Mouse (Mus musculus): ENCODE results near the gene Six3.

Six3 gene

DNA sequence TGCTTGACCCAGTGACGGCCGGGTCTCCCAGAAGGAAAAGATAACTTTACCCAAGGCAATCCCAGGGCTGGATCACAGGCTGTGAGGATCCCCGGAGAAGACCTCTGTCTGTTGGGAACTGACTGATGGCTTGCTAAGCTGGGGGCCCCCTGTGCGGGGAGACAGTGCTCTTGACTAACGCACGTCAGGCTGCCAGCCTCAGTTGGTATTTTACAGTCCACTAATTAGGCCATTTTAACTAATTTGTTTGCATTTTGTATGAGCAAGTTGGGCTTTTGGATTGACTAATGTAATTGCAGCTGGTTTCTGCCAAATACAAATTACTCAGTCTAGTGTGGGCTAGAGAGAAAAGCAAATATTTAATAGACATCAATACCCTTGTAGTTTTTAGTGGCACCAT lies 21.4 kb upstream of the Six3 start:
- no peaks in the 10 kb centered on the region for H3K36me3 ChIP-seq (ENCODE audit: insufficient read depth, low read length)
- H3K4me1 ChIP-seq (replicated peaks; ENCODE audit: low read depth, low read length) = peaks cover 16% of the 10 kb centered on the region
- H3K27me3 ChIP-seq (ENCODE audit: insufficient read depth, low read length) = peaks cover 3% of the 10 kb centered on the region
- TF ChIP-seq POU5F1 (IDR thresholded peaks at IDR 0.05; ENCODE audit: borderline replicate concordance, low read length) (no peak), NANOG (IDR thresholded peaks at IDR 0.05; ENCODE audit: borderline replicate concordance, low read length) (no peak), CTCF (conservative IDR thresholded peaks at IDR 0.05; ENCODE audit: low read length) (no peak)
- no peak overlapping the region for H3K4me3 ChIP-seq (replicated peaks; ENCODE audit: low read length)
- no peaks in the 10 kb centered on the region; the same call in 1 of the 2 replicates for H3K9me3 ChIP-seq (ENCODE audit: low read length)

DNA sequence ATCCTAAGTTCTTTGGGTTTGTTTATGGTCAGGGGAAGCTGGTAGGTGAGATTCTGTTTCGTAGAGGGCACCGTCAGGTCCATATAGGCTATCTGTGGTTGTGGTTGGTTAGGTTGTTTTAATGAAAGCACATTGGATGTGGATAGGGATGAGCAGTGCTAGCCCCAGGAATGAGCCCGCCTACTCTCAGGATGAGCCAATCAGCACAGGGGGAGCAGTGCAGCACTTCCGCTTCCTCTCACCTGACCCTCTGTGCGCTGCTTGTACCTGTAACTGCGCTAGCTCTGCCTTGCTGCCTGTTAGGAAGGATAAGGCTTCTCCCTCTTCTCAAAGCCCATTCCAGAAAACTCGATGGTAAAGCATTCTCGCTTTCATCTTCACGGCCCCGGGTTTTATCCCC lies 17.6 kb upstream of the Six3 start:
- peaks cover 6% of the 10 kb centered on the region for H3K27me3 ChIP-seq (ENCODE audit: insufficient read depth, low read length)
- no peaks in the 10 kb centered on the region for H3K36me3 ChIP-seq (ENCODE audit: insufficient read depth, low read length)
- TF ChIP-seq CTCF (conservative IDR thresholded peaks at IDR 0.05; ENCODE audit: low read length) (no peak), POU5F1 (IDR thresholded peaks at IDR 0.05; ENCODE audit: borderline replicate concordance, low read length) (no peak), NANOG (IDR thresholded peaks at IDR 0.05; ENCODE audit: borderline replicate concordance, low read length) (no peak)
- H3K9me3 ChIP-seq (ENCODE audit: low read length) = no peaks in the 10 kb centered on the region; the same call in 1 of the 2 replicates
- H3K4me3 ChIP-seq (replicated peaks; ENCODE audit: low read length) = peak overlapping the region; percentile 29; the same call in 1 of the 2 replicates
- peaks cover 19% of the 10 kb centered on the region for H3K4me1 ChIP-seq (replicated peaks; ENCODE audit: low read depth, low read length)

DNA sequence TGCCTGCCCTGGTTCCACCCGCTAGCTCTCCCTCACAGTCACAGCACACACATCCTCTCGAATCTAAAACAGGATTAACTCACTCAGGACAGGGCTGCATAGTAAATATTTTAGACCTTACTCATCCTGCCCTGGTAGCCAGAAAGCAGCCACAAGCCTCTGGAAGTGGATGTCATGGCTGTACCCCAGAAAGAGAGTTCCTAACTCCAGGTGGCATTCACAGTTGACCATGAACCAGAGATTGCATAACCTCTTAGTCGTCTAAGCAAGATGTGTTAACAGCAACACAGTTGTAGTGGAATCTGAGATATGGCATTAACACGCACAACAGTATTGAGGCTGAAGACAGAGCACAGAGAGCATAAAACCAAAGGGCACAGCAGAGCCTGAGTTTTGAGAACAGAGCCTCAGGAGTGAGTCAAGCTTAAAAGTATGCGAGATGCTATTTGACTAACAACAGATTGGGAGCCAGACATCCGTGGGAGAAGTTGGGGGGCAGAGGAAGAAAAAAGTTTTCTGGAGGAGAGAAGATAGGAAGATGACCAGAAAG lies 17.0 kb upstream of the Six3 start:
- Histone ChIP-seq H3K4me1 (replicated peaks; ENCODE audit: low read depth, low read length) (peaks cover 19% of the 10 kb centered on the region), H3K4me3 (replicated peaks; ENCODE audit: low read length) (peak overlapping the region; percentile 29; the same call in 1 of the 2 replicates), H3K36me3 (ENCODE audit: insufficient read depth, low read length) (no peaks in the 10 kb centered on the region), H3K9me3 (ENCODE audit: low read length) (no peaks in the 10 kb centered on the region), H3K27me3 (ENCODE audit: insufficient read depth, low read length) (peaks cover 11% of the 10 kb centered on the region)
- TF ChIP-seq NANOG (IDR thresholded peaks at IDR 0.05; ENCODE audit: borderline replicate concordance, low read length) = no peak
- TF ChIP-seq CTCF (conservative IDR thresholded peaks at IDR 0.05; ENCODE audit: low read length) = no peak
- no peak for TF ChIP-seq POU5F1 (IDR thresholded peaks at IDR 0.05; ENCODE audit: borderline replicate concordance, low read length)

DNA sequence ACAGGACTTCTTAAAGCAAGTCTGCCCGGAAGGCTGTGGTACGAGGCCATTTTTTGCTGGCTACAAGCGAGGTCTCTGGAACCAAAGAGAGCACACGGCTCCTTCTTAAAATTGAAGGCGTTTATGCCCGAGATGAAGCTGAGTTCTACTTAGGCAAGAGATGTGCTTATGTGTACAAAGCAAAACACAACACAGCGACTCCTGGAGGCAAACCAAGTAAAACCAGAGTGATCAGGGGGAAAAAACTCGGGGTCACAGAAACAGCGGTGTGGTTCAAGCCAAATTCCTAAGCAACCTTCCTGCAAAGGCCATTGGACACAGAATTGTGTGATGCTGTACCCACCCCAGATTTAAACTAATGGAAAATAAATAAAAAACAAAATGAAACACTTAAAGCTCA lies 13.9 kb upstream of the Six3 start:
- no peaks in the 10 kb centered on the region for H3K9me3 ChIP-seq (ENCODE audit: low read length)
- H3K36me3 ChIP-seq (ENCODE audit: insufficient read depth, low read length) = no peaks in the 10 kb centered on the region
- peaks cover 22% of the 10 kb centered on the region for H3K4me1 ChIP-seq (replicated peaks; ENCODE audit: low read depth, low read length)
- H3K4me3 ChIP-seq (replicated peaks; ENCODE audit: low read length) = no peak overlapping the region
- TF ChIP-seq NANOG (IDR thresholded peaks at IDR 0.05; ENCODE audit: borderline replicate concordance, low read length) (no peak), POU5F1 (IDR thresholded peaks at IDR 0.05; ENCODE audit: borderline replicate concordance, low read length) (no peak), CTCF (conservative IDR thresholded peaks at IDR 0.05; ENCODE audit: low read length) (no peak; the same call in 1 of the 2 replicates)
- peaks cover 33% of the 10 kb centered on the region for H3K27me3 ChIP-seq (ENCODE audit: insufficient read depth, low read length)

GRCm38 (mm10) chr17:85606463-85606862 lies 6.9 kb upstream of the Six3 start:
- Histone ChIP-seq H3K4me3 (replicated peaks; ENCODE audit: low read length) (no peak overlapping the region), H3K4me1 (replicated peaks; ENCODE audit: low read depth, low read length) (peaks cover 37% of the 10 kb centered on the region), H3K36me3 (ENCODE audit: insufficient read depth, low read length) (no peaks in the 10 kb centered on the region), H3K9me3 (ENCODE audit: low read length) (peaks cover 10% of the 10 kb centered on the region), H3K27me3 (ENCODE audit: insufficient read depth, low read length) (peaks cover 82% of the 10 kb centered on the region)
- no peak for TF ChIP-seq CTCF (conservative IDR thresholded peaks at IDR 0.05; ENCODE audit: low read length)
- TF ChIP-seq NANOG (IDR thresholded peaks at IDR 0.05; ENCODE audit: borderline replicate concordance, low read length) = peak; percentile 17; the same call in 1 of the 2 replicates

DNA sequence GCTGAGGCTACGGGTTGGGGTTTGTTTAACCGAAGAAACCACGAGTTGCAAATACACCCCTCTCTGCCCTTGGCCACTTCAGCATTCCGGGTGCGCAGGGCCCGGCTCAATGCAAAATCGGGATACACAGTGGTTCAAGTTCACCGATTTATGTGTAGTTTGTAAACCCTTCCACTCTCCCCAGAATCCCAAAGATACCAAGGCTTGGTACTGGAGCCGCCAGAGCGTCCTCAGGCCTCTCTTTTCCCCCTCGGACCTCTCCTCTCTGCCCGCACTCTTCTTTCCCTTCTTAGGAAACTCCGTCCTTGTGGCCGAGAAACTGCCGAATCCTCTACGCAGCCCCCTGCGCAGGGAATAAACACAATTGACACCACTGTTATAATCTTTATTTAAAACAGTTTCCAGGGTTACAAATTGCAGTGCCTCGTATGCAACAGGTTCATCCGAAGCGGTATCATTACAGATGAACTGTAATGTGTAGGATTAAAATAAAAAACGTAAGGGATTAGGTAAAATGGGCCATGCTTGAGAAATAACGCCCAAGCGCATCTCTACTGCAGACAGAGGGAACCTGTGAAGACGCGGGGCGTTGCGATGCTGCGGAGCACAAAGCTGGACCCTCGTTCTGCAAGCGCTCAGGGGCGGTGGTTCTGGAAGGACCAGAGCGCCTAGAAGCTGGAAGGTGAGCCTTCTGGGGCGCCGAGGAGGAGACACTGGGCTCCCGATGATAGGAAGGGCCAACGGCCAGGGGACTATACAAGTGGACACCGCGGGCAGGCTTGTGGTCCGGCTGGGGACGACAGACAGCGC lies 5.6 kb upstream of the Six3 start:
- peaks cover 85% of the 10 kb centered on the region for H3K27me3 ChIP-seq (ENCODE audit: insufficient read depth, low read length)
- peaks cover 23% of the 10 kb centered on the region for H3K9me3 ChIP-seq (ENCODE audit: low read length)
- H3K36me3 ChIP-seq (ENCODE audit: insufficient read depth, low read length) = no peaks in the 10 kb centered on the region
- H3K4me1 ChIP-seq (replicated peaks; ENCODE audit: low read depth, low read length) = peaks cover 37% of the 10 kb centered on the region
- TF ChIP-seq CTCF (conservative IDR thresholded peaks at IDR 0.05; ENCODE audit: low read length) (no peak), NANOG (IDR thresholded peaks at IDR 0.05; ENCODE audit: borderline replicate concordance, low read length) (no peak), POU5F1 (IDR thresholded peaks at IDR 0.05; ENCODE audit: borderline replicate concordance, low read length) (no peak)
- 0 out of 2 replicates have a peak overlapping the region, but pooled peaks have one; percentile 29 for H3K4me3 ChIP-seq (replicated peaks; ENCODE audit: low read length)

- Histone ChIP-seq H3K4me1 (replicated peaks; ENCODE audit: low read depth, low read length) (peaks cover 40% of the 10 kb centered on the region), H3K4me3 (replicated peaks; ENCODE audit: low read length) (peak overlapping the region; percentile 59), H3K9me3 (ENCODE audit: low read length) (peaks cover 26% of the 10 kb centered on the region), H3K36me3 (ENCODE audit: insufficient read depth, low read length) (no peaks in the 10 kb centered on the region), H3K27me3 (ENCODE audit: insufficient read depth, low read length) (peaks cover 85% of the 10 kb centered on the region)
- TF ChIP-seq NANOG (IDR thresholded peaks at IDR 0.05; ENCODE audit: borderline replicate concordance, low read length) (no peak), CTCF (conservative IDR thresholded peaks at IDR 0.05; ENCODE audit: low read length) (no peak), POU5F1 (IDR thresholded peaks at IDR 0.05; ENCODE audit: borderline replicate concordance, low read length) (no peak)
Measured at GRCm38 (mm10) chr17:85608366-85609093, 4.9 kb upstream of the Six3 start.

GRCm38 (mm10) chr17:85609094-85609425 lies 4.3 kb upstream of the Six3 start:
- peak overlapping the region; percentile 59 for H3K4me3 ChIP-seq (replicated peaks; ENCODE audit: low read length)
- peaks cover 26% of the 10 kb centered on the region for H3K9me3 ChIP-seq (ENCODE audit: low read length)
- no peaks in the 10 kb centered on the region for H3K36me3 ChIP-seq (ENCODE audit: insufficient read depth, low read length)
- peaks cover 45% of the 10 kb centered on the region for H3K4me1 ChIP-seq (replicated peaks; ENCODE audit: low read depth, low read length)
- TF ChIP-seq NANOG (IDR thresholded peaks at IDR 0.05; ENCODE audit: borderline replicate concordance, low read length) = no peak
- TF ChIP-seq CTCF (conservative IDR thresholded peaks at IDR 0.05; ENCODE audit: low read length) = no peak
- no peak for TF ChIP-seq POU5F1 (IDR thresholded peaks at IDR 0.05; ENCODE audit: borderline replicate concordance, low read length)
- H3K27me3 ChIP-seq (ENCODE audit: insufficient read depth, low read length) = peaks cover 88% of the 10 kb centered on the region

Data from E14TG2a.4 (cell line).